Mouse (Mus musculus) embryonic fibroblast, embryonic 13.5 days (primary cell): ENCODE data around the gene Erich2.

ENCODE experiments used
- CTCF ChIP-seq: IDR thresholded peaks from 2 replicates; pipeline ENCODE4 v1.5.1; 2011; ENCODE audit warnings: mild to moderate bottlenecking, control low read depth, low read length, moderate library complexity, borderline replicate concordance; ENCODE audit not compliant: insufficient read depth
- POLR2A ChIP-seq: IDR thresholded peaks from 2 replicates; pipeline ENCODE4 v1.6.1; 2011; ENCODE audit warnings: low read depth, mild to moderate bottlenecking, control low read depth, low read length, moderate library complexity

DNA sequence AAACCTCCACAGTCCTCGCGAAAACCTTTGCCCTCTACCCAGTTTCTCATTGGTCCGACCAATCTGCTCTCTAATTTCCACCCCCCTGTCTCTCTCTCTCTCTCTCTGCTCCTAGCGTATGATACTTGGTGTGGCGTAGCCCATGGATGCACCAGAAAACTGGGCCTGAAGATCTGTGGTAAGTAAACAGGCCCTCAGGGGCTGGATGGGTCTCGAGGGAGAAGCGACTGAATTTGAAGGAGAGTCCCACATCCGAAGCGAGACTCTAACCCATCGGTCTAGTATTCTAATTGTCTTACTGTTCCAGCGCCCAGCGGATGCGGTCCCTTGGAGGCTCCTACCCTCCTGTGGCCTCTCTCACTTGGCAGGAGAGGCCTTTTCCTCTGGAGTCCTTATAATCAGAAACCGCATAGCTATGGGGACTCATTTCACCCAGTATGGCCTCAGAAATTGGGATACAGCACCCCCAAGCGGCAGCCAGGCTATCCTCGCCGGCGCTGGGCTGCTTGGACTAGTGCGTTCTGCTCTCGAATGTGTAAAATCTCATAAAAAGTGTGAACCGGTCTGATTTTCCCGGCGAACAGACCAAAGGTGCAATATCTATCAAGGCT is 58.6 kb downstream of the Erich2 start:
- TF ChIP-seq POLR2A = no peak
- no peak for TF ChIP-seq CTCF
